Mouse (Mus musculus): Measurements from ENCODE around the gene Cox15. TPM values are rescaled to one million over a fixed set of nuclear protein-coding genes. Genes with fewer than 3 reads are reported as not detected.

Gene Cox15
- total and polyA plus RNA-seq, 3 experiments: 30.2 to 59.1 (median 32.4) TPM

- peak; percentile 88 for TF ChIP-seq TAL1 (IDR thresholded peaks at IDR 0.05; ENCODE audit: low read length)
- no peak for TF ChIP-seq KAT2A (conservative IDR thresholded peaks at IDR 0.05; ENCODE audit: low read depth, low read length)
- peak; percentile 38; the same call in 1 of the 2 replicates for TF ChIP-seq BHLHE40 (IDR thresholded peaks at IDR 0.05; ENCODE audit: borderline replicate concordance, low read depth, low read length)
- no peak for TF ChIP-seq MAFK (IDR thresholded peaks at IDR 0.05; ENCODE audit: borderline replicate concordance, low read depth, low read length)
- TF ChIP-seq NELFE (IDR thresholded peaks at IDR 0.05; ENCODE audit: low read depth, low read length): no peak
- no peak for TF ChIP-seq NRF1 (IDR thresholded peaks at IDR 0.05; ENCODE audit: insufficient read depth, low read depth, low read length, poor library complexity, severe bottlenecking)
- no peak for TF ChIP-seq CHD1 (IDR thresholded peaks at IDR 0.05; ENCODE audit: low read depth, low read length)
- 0 out of 2 replicates have a peak, but pooled peaks have one; percentile 18 for TF ChIP-seq MAZ (IDR thresholded peaks at IDR 0.05; ENCODE audit: low read depth, low read length)
- peak; percentile 86 for TF ChIP-seq RCOR1 (IDR thresholded peaks at IDR 0.05; ENCODE audit: low read depth, low read length)
Measured at GRCm38 (mm10) chr19:43695514-43695964, 57.3 kb downstream of the Cox15 start (continued).

GRCm38 (mm10) chr19:43692815-43693214, 60.0 kb downstream of the Cox15 start:
- H3K27me3 ChIP-seq (ENCODE audit: control insufficient read depth in 1 of 2, insufficient read depth in 2 of 2, low read length in 2 of 2): no peaks in the 10 kb centered on the region
- no peak overlapping the region for H3K9ac ChIP-seq (ENCODE audit: control insufficient read depth, low read depth, low read length, poor library complexity, severe bottlenecking)
- no peak overlapping the region for H3K4me3 ChIP-seq (ENCODE audit: control insufficient read depth in 1 of 2, insufficient read depth in 1 of 2, low read depth in 2 of 2, low read length in 2 of 2)
- peaks cover 0 to 12% of the 10 kb centered on the region in 2 experiments; a peak in 2 of 4 replicates for H3K36me3 ChIP-seq (ENCODE audit: control insufficient read depth in 1 of 2, insufficient read depth in 2 of 2, low read length in 2 of 2)
- H3K79me2 ChIP-seq (ENCODE audit: control insufficient read depth, insufficient read depth, low read length, poor library complexity): peaks cover 1% of the 10 kb centered on the region; the same call in 1 of the 2 replicates
- no peak overlapping the region for H3K27ac ChIP-seq (ENCODE audit: control insufficient read depth, low read depth, low read length)
- H3K4me1 ChIP-seq (ENCODE audit: control insufficient read depth in 1 of 2, insufficient read depth in 2 of 2, low read length in 2 of 2): peaks cover 8 to 23% of the 10 kb centered on the region in 2 experiments
- H3K9me3 ChIP-seq (replicated peaks; ENCODE audit: insufficient read depth, low read length): no peaks in the 10 kb centered on the region
- DNase-seq (ENCODE audit: low read depth, low spot score): no peak
- no peak for TF ChIP-seq POLR2AphosphoS2 (IDR thresholded peaks at IDR 0.05; ENCODE audit: low read length)
- no peak for TF ChIP-seq POLR2AphosphoS5 (IDR thresholded peaks at IDR 0.05; ENCODE audit: borderline replicate concordance, low read depth, low read length)
- no peak for TF ChIP-seq ETS1 (IDR thresholded peaks at IDR 0.05; ENCODE audit: low read depth, low read length)
- no peak for TF ChIP-seq CHD2 (IDR thresholded peaks at IDR 0.05; ENCODE audit: low read length)

GRCm38 (mm10) chr19:43689419-43690246, 63.2 kb downstream of the Cox15 start, which contains the start of gene Entpd7:
TSS of gene Entpd7 (plus strand) at chr19:43689672.
- peaks cover 3 to 9% of the 10 kb centered on the region in 2 experiments; a peak in 3 of 4 replicates for H3K4me1 ChIP-seq (ENCODE audit: control insufficient read depth in 1 of 2, insufficient read depth in 2 of 2, low read length in 2 of 2)
- DNase-seq (ENCODE audit: low read depth, low spot score): peak; percentile 99
- peak within 1 kb of the TSS; percentile 69 to 87 for H3K4me3 ChIP-seq (ENCODE audit: control insufficient read depth in 1 of 2, insufficient read depth in 1 of 2, low read depth in 2 of 2, low read length in 2 of 2)
- H3K79me2 ChIP-seq (ENCODE audit: control insufficient read depth, insufficient read depth, low read length, poor library complexity): peaks cover 1% of the 10 kb centered on the region; the same call in 1 of the 2 replicates
- no peaks in the 10 kb centered on the region for H3K27me3 ChIP-seq (ENCODE audit: control insufficient read depth in 1 of 2, insufficient read depth in 2 of 2, low read length in 2 of 2)
- H3K9ac ChIP-seq (ENCODE audit: control insufficient read depth, low read depth, low read length, poor library complexity, severe bottlenecking): peak within 1 kb of the TSS; percentile 71
- peak within 1 kb of the TSS; percentile 8 for H3K27ac ChIP-seq (ENCODE audit: control insufficient read depth, low read depth, low read length)
- H3K9me3 ChIP-seq (replicated peaks; ENCODE audit: insufficient read depth, low read length): no peaks in the 10 kb centered on the region
- peaks cover 0 to 4% of the 10 kb centered on the region in 2 experiments; a peak in 1 of 4 replicates for H3K36me3 ChIP-seq (ENCODE audit: control insufficient read depth in 1 of 2, insufficient read depth in 2 of 2, low read length in 2 of 2)
- TF ChIP-seq SIN3A (IDR thresholded peaks at IDR 0.05; ENCODE audit: low read length) (peak; percentile 95; the same call in 1 of the 2 replicates), RAD21 (IDR thresholded peaks at IDR 0.05; ENCODE audit: low read depth, low read length) (no peak), NRF1 (IDR thresholded peaks at IDR 0.05; ENCODE audit: insufficient read depth, low read depth, low read length, poor library complexity, severe bottlenecking) (peak; percentile 65), MAZ (IDR thresholded peaks at IDR 0.05; ENCODE audit: low read depth, low read length) (peak; percentile 27; the same call in 1 of the 2 replicates), ZMIZ1 (IDR thresholded peaks at IDR 0.05; ENCODE audit: low read depth, low read length) (peak; percentile 87; the same call in 1 of the 2 replicates), ELF1 (IDR thresholded peaks at IDR 0.05; ENCODE audit: low read depth, low read length) (peak; percentile 77; the same call in 1 of the 2 replicates), CTCF (IDR thresholded peaks at IDR 0.05 in 2 of 3, conservative IDR thresholded peaks at IDR 0.05 in 1 of 3; ENCODE audit: control insufficient read depth in 1 of 3, insufficient read depth in 1 of 3, low read depth in 2 of 3, low read length in 3 of 3, poor library complexity in 1 of 3, severe bottlenecking in 1 of 3) (0 out of 6 replicates have a peak, but pooled peaks of 1 of the 3 experiments have one; percentile 4), ETS1 (IDR thresholded peaks at IDR 0.05; ENCODE audit: low read depth, low read length) (0 out of 2 replicates have a peak, but pooled peaks have one; percentile 20), POLR2A (IDR thresholded peaks at IDR 0.05; ENCODE audit: control insufficient read depth in 1 of 2, insufficient read depth in 1 of 2, low read depth in 1 of 2, low read length in 2 of 2, poor library complexity in 1 of 2) (peak; percentile 86 to 93; a peak in 3 of 4 replicates), RCOR1 (IDR thresholded peaks at IDR 0.05; ENCODE audit: low read depth, low read length) (no peak), TCF12 (IDR thresholded peaks at IDR 0.05; ENCODE audit: low read depth, low read length) (peak; percentile 31), TBP (IDR thresholded peaks at IDR 0.05; ENCODE audit: low read depth, low read length) (peak; percentile 78), MAX (IDR thresholded peaks at IDR 0.05; ENCODE audit: low read length) (peak; percentile 36; the same call in 1 of the 2 replicates), MYC (IDR thresholded peaks at IDR 0.05; ENCODE audit: low read depth, low read length) (0 out of 2 replicates have a peak, but pooled peaks have one; percentile 37), HCFC1 (IDR thresholded peaks at IDR 0.05; ENCODE audit: low read depth, low read length) (peak; percentile 74; the same call in 1 of the 2 replicates), KAT2A (conservative IDR thresholded peaks at IDR 0.05; ENCODE audit: low read depth, low read length) (no peak), CHD2 (IDR thresholded peaks at IDR 0.05; ENCODE audit: low read length) (no peak), MYB (IDR thresholded peaks at IDR 0.05; ENCODE audit: low read depth, low read length) (no peak), ZC3H11A (IDR thresholded peaks at IDR 0.05; ENCODE audit: low read depth, low read length) (no peak)
